Mouse (Mus musculus) right cerebral cortex, postnatal 36 days (tissue): ENCODE data around the gene Trio.

Source experiments
- DNase-seq, 2 experiments: peaks; one replicate each; pipeline ENCODE4 v3.0.0; 2022; ENCODE audit warnings: low spot score in 2 of 2, mixed read lengths in 1 of 2

Gene Trio

GRCm38 (mm10) chr15:28037651-28038050, 12.0 kb upstream of the Trio start:
- DNase-seq = no peak

- DNase-seq = no peak
Observed at GRCm38 (mm10) chr15:28035601-28036000, 10.0 kb upstream of the Trio start.

GRCm38 (mm10) chr15:28034636-28035035, 9.0 kb upstream of the Trio start:
- DNase-seq = no peak

GRCm38 (mm10) chr15:28029371-28029770, 3.7 kb upstream of the Trio start:
- no peak for DNase-seq

GRCm38 (mm10) chr15:28028542-28028941, 2.9 kb upstream of the Trio start:
- DNase-seq = no peak

- DNase-seq = no peak
Observed at GRCm38 (mm10) chr15:28026167-28026481, 476 bp upstream of the Trio start.

GRCm38 (mm10) chr15:28024965-28025338, 696 bp downstream of the Trio start:
- peak; percentile 23 to 41 for DNase-seq

- DNase-seq = peak; percentile 25 to 29
Observed at GRCm38 (mm10) chr15:28024031-28024964, 1.4 kb downstream of the Trio start.

GRCm38 (mm10) chr15:28021591-28022209, 3.9 kb downstream of the Trio start:
- no peak for DNase-seq

- no peak for DNase-seq
Observed at GRCm38 (mm10) chr15:28019393-28020070, 6.1 kb downstream of the Trio start.

GRCm38 (mm10) chr15:28007516-28007915, 18.1 kb downstream of the Trio start:
- no peak for DNase-seq

- DNase-seq = no peak
Observed at GRCm38 (mm10) chr15:28004192-28004767, 21.4 kb downstream of the Trio start.

GRCm38 (mm10) chr15:28002515-28002914, 23.1 kb downstream of the Trio start:
- DNase-seq = no peak

- no peak for DNase-seq
Observed at GRCm38 (mm10) chr15:28001299-28001698, 24.3 kb downstream of the Trio start.

GRCm38 (mm10) chr15:27998621-27999359, 26.9 kb downstream of the Trio start:
- no peak for DNase-seq

GRCm38 (mm10) chr15:27997917-27998316, 27.7 kb downstream of the Trio start:
- DNase-seq = no peak

- DNase-seq = peak; percentile 17 to 33
Observed at GRCm38 (mm10) chr15:27997391-27997841, 28.2 kb downstream of the Trio start.

GRCm38 (mm10) chr15:27996750-27997149, 28.9 kb downstream of the Trio start:
- no peak for DNase-seq

GRCm38 (mm10) chr15:27995421-27995820, 30.2 kb downstream of the Trio start:
- no peak for DNase-seq

- no peak for DNase-seq
Observed at GRCm38 (mm10) chr15:27994870-27995269, 30.8 kb downstream of the Trio start.

GRCm38 (mm10) chr15:27993528-27993927, 32.1 kb downstream of the Trio start:
- no peak for DNase-seq
